Mouse (Mus musculus): Measurements from ENCODE around the gene Parg.

GRCm38 (mm10) chr14:32180861-32181260 is 20.9 kb upstream of the Parg start:
- TF ChIP-seq CTCF (IDR thresholded peaks at IDR 0.05 in 2 of 3, conservative IDR thresholded peaks at IDR 0.05 in 1 of 3; ENCODE audit: control insufficient read depth in 1 of 3, insufficient read depth in 1 of 3, low read depth in 2 of 3, low read length in 3 of 3, poor library complexity in 1 of 3, severe bottlenecking in 1 of 3) (no peak), GABPA (IDR thresholded peaks at IDR 0.05; ENCODE audit: low read depth, low read length) (no peak), EP300 (IDR thresholded peaks at IDR 0.05; ENCODE audit: low read depth in 1 of 2, low read length in 2 of 2) (no peak), SMC3 (IDR thresholded peaks at IDR 0.05; ENCODE audit: low read depth, low read length) (no peak), POLR2A (IDR thresholded peaks at IDR 0.05; ENCODE audit: control insufficient read depth in 1 of 2, insufficient read depth in 1 of 2, low read depth in 1 of 2, low read length in 2 of 2, poor library complexity in 1 of 2) (no peak), MAX (IDR thresholded peaks at IDR 0.05; ENCODE audit: low read length) (no peak), GATA1 (IDR thresholded peaks at IDR 0.05; ENCODE audit: low read depth, low read length) (no peak), TCF12 (IDR thresholded peaks at IDR 0.05; ENCODE audit: low read depth, low read length) (no peak), CHD2 (IDR thresholded peaks at IDR 0.05; ENCODE audit: low read length) (no peak), RAD21 (IDR thresholded peaks at IDR 0.05; ENCODE audit: low read depth, low read length) (no peak)

Measured in MEL (cell line).